Mouse (Mus musculus) stomach, postnatal 0 days (tissue): Measurements from ENCODE around the gene Hacd1. TPM values are rescaled to one million over a fixed set of nuclear protein-coding genes. Genes with fewer than 3 reads are reported as not detected.

Experiments used
- ATAC-seq: fragments of 200-750 bp; cut with Nextera tagmentation; 2 replicates; pipeline ENCODE4 v1.8.0; 2017; ENCODE audit not compliant: low FRiP score, low TSS enrichment
- DNase-seq: peaks from one replicate; pipeline ENCODE4 v3.0.0-alpha.2; 2016; ENCODE audit warnings: low spot score
- H3K27ac ChIP-seq: fragments of 300-500 bp; sonication (generic); replicated peaks from 2 replicates; pipeline ENCODE4 v1.5.1; 2014; ENCODE audit warnings: mild to moderate bottlenecking, control low read depth
- H3K27me3 ChIP-seq: fragments of 300-500 bp; sonication (generic); 2 replicates; pipeline ENCODE4 v1.6.1; 2014; ENCODE audit warnings: low read length; ENCODE audit not compliant: control insufficient read depth, insufficient read depth
- H3K36me3 ChIP-seq: fragments of 300-500 bp; sonication (generic); 2 replicates; pipeline ENCODE4 v1.6.1; 2014; ENCODE audit warnings: low read length, mixed read lengths; ENCODE audit not compliant: control insufficient read depth, insufficient read depth
- H3K4me1 ChIP-seq: fragments of 300-500 bp; sonication (generic); replicated peaks from 2 replicates; pipeline ENCODE4 v1.6.1; 2014; ENCODE audit warnings: antibody characterized with exemption; ENCODE audit not compliant: control insufficient read depth, insufficient read depth
- H3K4me2 ChIP-seq: fragments of 300-500 bp; sonication (generic); replicated peaks from 2 replicates; pipeline ENCODE4 v1.6.1; 2014; ENCODE audit warnings: low read depth, mild to moderate bottlenecking, control low read depth, moderate library complexity
- H3K4me3 ChIP-seq: fragments of 300-500 bp; sonication (generic); 2 replicates; pipeline ENCODE4 v1.5.1; 2014; ENCODE audit warnings: low read depth, low read length, control low read depth
- H3K9ac ChIP-seq: fragments of 300-500 bp; sonication (generic); 2 replicates; pipeline ENCODE4 v1.6.1; 2014; ENCODE audit warnings: mild to moderate bottlenecking, low read length, control low read depth, mixed read lengths
- H3K9me3 ChIP-seq: fragments of 300-500 bp; sonication (generic); 2 replicates; pipeline ENCODE4 v1.6.1; 2016; ENCODE audit warnings: low read length; ENCODE audit not compliant: control insufficient read depth
- CTCF ChIP-seq: IDR thresholded peaks from 2 replicates; pipeline ENCODE4 v1.5.1; 2016; ENCODE audit warnings: antibody characterized with exemption, low read depth, mild to moderate bottlenecking, moderate library complexity
- EP300 ChIP-seq: optimal IDR thresholded peaks from 2 replicates; pipeline ENCODE3; 2016; ENCODE audit warnings: antibody characterized with exemption
- WGBS: fragments of 180-500 bp; shearing (Covaris S2); extraction: QIAGEN DNeasy Blood & Tissue Kit; methylation state at CpG from one replicate; pipeline ENCODE4 v1.1.7; 2014; 5-methylcytosine and 5-hydroxymethylcytosine counted together
- polyA plus RNA-seq: library from polyadenylated mRNA; unstranded; fragments of >200 nt; fragmentation: Nextera tagmentation; extraction: Ambion mirVana; gene quantifications from 2 replicates; pipeline ENCODE4 v1.2.1, GENCODE M21; 2015

The Hacd1 gene
- polyA plus RNA-seq, 1 experiment from 2014 or later, result 217 TPM

DNA sequence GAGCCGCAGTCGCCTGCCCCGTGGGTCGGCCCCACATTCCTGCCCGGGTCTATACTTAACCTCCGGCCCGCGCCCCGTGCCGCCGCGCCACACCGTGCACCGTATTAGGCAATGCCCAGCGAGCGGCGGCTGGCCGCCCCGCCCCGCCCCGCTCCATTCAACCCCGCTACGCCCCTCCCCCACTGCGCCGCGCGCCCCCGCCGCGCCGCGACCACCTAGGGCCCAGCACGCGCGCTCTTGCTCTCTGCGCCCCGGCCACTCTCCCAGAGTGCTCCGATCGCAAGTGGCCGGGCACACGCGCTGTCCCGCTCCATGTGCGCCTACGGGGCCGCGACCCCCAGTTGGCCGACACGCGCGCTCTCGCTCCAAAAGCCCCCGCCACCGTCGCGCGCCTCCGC, 768 bp downstream of the Hacd1 start:
- Histone ChIP-seq H3K9ac (peak overlapping the region; percentile 82), H3K4me2 (peak overlapping the region; percentile 75), H3K36me3 (no peaks in the 10 kb centered on the region), H3K4me3 (peak overlapping the region; percentile 87), H3K27me3 (no peaks in the 10 kb centered on the region), H3K9me3 (no peaks in the 10 kb centered on the region), H3K4me1 (no peaks in the 10 kb centered on the region), H3K27ac (peak overlapping the region; percentile 95)
- no peak for TF ChIP-seq EP300
- TF ChIP-seq CTCF, result no peak
- whole genome bisulfite sequencing, result under 1% methylated on average over 38 of the region's 58 CpGs
- ATAC-seq, result peak; percentile 93
- peak; percentile 81 for DNase-seq

GRCm38 (mm10) chr2:14054716-14055115, 1.2 kb downstream of the Hacd1 start:
- TF ChIP-seq CTCF (no peak), EP300 (no peak)
- H3K9ac ChIP-seq, result peak overlapping the region; percentile 82
- H3K27me3 ChIP-seq, result no peaks in the 10 kb centered on the region
- 7% methylated on average over 6 of the region's 6 CpGs for WGBS
- no peaks in the 10 kb centered on the region for H3K4me1 ChIP-seq
- no peaks in the 10 kb centered on the region for H3K9me3 ChIP-seq
- ATAC-seq (no peak; the same call in 1 of the 2 replicates), DNase-seq (no peak)
- peak overlapping the region; percentile 87 for H3K4me3 ChIP-seq
- H3K27ac ChIP-seq, result peak overlapping the region; percentile 95
- peak overlapping the region; percentile 75 for H3K4me2 ChIP-seq
- no peaks in the 10 kb centered on the region for H3K36me3 ChIP-seq

- H3K4me3 ChIP-seq, result 0 out of 2 replicates have a peak overlapping the region, but pooled peaks have one; percentile 8
- no peaks in the 10 kb centered on the region for H3K36me3 ChIP-seq
- DNase-seq (no peak), ATAC-seq (no peak)
- no peaks in the 10 kb centered on the region for H3K27me3 ChIP-seq
- TF ChIP-seq CTCF (no peak), EP300 (no peak)
- H3K4me2 ChIP-seq, result peak overlapping the region; percentile 75
- 0 out of 2 replicates have a peak overlapping the region, but pooled peaks have one; percentile 23 for H3K9ac ChIP-seq
- H3K4me1 ChIP-seq, result no peaks in the 10 kb centered on the region
- H3K9me3 ChIP-seq, result no peaks in the 10 kb centered on the region
- 73% methylated on average over 3 of the region's 3 CpGs for WGBS
- no peak overlapping the region; the same call in 1 of the 2 replicates for H3K27ac ChIP-seq
Observed at GRCm38 (mm10) chr2:14054163-14054562, 1.8 kb downstream of the Hacd1 start.

- TF ChIP-seq EP300 (no peak), CTCF (no peak)
- no peak overlapping the region for H3K9ac ChIP-seq
- H3K9me3 ChIP-seq, result no peaks in the 10 kb centered on the region
- H3K36me3 ChIP-seq, result no peaks in the 10 kb centered on the region
- ATAC-seq (no peak), DNase-seq (no peak)
- no peaks in the 10 kb centered on the region for H3K4me1 ChIP-seq
- no peaks in the 10 kb centered on the region for H3K27me3 ChIP-seq
- H3K4me2 ChIP-seq, result peak overlapping the region; percentile 75
- 78% methylated on average over 3 of the region's 3 CpGs for WGBS
- H3K4me3 ChIP-seq, result no peak overlapping the region
- H3K27ac ChIP-seq, result no peak overlapping the region
Observed at GRCm38 (mm10) chr2:14053618-14054017, 2.3 kb downstream of the Hacd1 start.

DNA sequence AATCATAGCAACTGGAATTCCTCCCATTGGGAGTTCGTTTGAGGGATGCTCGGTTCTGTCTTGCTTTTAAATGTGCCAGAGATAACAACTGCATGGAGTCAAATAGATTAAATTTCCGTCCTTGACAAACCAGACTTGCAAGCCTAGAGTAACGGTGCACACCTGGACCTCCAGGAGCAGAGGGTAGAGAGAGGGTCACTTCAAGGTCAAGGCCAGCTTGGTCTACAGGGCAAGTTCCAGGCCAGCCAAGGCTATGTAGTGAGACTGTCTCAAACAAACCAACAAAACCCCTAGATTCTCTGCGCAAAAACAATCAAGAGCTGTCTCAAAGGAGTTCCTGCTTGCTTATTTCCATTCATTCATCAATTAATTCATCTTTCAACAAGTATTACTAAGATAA, 7.1 kb downstream of the Hacd1 start:
- ATAC-seq, result no peak
- H3K36me3 ChIP-seq, result no peaks in the 10 kb centered on the region
- H3K9me3 ChIP-seq, result no peaks in the 10 kb centered on the region
- no peak overlapping the region for H3K9ac ChIP-seq
- no peak overlapping the region for H3K27ac ChIP-seq
- whole genome bisulfite sequencing, result 56% methylated on average over 5 of the region's 5 CpGs
- H3K27me3 ChIP-seq, result no peaks in the 10 kb centered on the region
- no peak overlapping the region for H3K4me3 ChIP-seq
- no peak for TF ChIP-seq CTCF
- H3K4me2 ChIP-seq, result no peak overlapping the region
- DNase-seq, result no peak
- H3K4me1 ChIP-seq, result no peaks in the 10 kb centered on the region

DNA sequence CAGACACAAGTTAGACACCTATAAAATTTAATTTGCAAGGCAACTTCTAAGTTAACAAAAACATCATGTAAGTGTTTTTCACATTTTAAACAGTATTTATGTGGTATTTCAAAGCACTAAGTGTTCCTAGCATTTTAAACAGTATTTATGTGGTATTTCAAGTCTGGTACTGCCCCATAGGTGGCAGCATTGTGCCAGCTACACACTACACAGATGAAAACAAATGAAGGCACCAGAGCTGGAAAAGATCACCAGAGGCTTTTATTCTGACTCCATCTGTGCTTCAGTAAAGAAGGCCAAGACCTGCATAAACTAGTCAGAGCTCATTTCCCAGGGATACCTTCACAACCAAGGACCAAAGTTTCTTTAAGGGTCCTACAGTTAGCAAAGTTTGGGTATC, 7.6 kb downstream of the Hacd1 start:
- H3K27ac ChIP-seq, result no peak overlapping the region
- H3K4me3 ChIP-seq, result no peak overlapping the region
- peak; percentile 71 for DNase-seq
- H3K4me1 ChIP-seq, result no peaks in the 10 kb centered on the region
- no peak overlapping the region for H3K4me2 ChIP-seq
- peak; percentile 92 for TF ChIP-seq CTCF
- no peak for TF ChIP-seq EP300
- no peak overlapping the region for H3K9ac ChIP-seq
- peak; percentile 79 for ATAC-seq
- no peaks in the 10 kb centered on the region for H3K36me3 ChIP-seq
- no peaks in the 10 kb centered on the region for H3K9me3 ChIP-seq
- H3K27me3 ChIP-seq, result no peaks in the 10 kb centered on the region
